Mouse (Mus musculus): ENCODE results near the gene Srl. TPM values are rescaled to one million over a fixed set of nuclear protein-coding genes. Genes with fewer than 3 reads are reported as not detected.

Srl gene
- polyA plus RNA-seq (2017; shearing (Covaris generic)) = 1 to 10 TPM in 1 of 2 experiments, under 1 TPM in 1; 0.58 to 1.7 TPM

DNA sequence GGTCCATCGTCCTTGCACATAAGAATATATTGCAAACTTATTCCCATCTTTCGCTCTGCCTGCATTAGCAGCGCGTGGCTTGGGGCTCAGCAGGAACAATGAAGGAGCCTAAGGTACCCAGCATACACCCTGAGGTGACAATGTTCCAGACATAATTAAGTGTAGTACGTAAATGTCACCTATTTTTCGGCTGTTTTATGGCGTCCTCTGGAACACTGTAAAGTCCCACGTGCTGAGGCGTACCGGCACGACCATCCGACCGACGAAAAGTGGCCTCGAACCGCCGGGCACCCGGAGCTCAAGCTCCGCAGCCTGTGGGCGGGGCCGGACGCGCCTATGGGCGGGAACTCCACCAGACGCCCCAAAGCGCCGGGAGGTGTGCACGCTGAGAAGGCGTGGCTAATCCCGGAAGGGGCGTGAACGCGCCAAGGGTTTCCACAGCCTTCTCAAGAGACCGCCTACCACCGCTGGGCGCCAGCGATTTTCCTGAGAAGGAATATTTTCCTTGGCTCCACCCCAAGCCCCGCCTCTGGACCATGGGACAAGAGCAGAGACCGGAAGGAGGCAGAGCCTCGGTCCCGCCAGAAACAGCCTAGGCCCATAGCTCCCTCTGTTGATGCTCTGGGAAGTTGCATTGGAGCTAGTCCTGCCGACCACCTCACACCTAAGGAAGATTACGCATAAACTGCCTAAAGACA, at the start of gene Srl:
Srl (minus strand) TSS at position 316 of the 698 bp plus-strand sequence.

DNA sequence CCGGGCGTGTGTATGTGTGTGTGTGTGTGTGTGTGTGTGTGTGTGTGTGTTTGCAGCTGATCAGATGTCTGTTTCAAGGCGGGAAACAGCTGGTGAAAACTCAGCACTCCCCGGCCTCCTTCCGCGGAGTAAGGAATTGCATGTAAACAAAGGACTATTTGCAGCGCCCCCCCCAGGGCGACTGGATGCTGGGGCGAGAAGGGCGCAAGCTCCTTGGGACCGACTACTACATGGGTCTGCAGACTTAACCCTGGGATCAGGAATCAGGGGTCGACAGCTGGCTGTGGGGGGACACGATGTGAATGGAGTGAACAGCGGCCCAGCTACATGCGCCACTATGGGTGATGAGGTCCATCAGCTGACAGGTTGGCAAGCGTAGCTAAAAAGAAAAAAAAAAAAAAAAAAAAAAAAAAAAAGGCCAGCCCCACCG, 18.1 kb upstream of the Srl start, which contains the start of gene Tfap4:
Tfap4 (minus strand) TSS at position 140 of the 430 bp plus-strand sequence.

Other genes with a start within 250 kb of the Srl start
- gene Adcy9, start 121.3 kb downstream of the Srl start, polyA plus RNA-seq (2017; shearing (Covaris generic)) = under 1 TPM; 0.29 to 0.54 TPM
- 1 to 10 TPM; 2.6 TPM for gene Tfap4, start 18.0 kb upstream of the Srl start, polyA plus RNA-seq (2017; shearing (Covaris generic))
- gene Glis2, start 52.9 kb upstream of the Srl start, polyA plus RNA-seq (2017; shearing (Covaris generic)) = 1 to 10 TPM in 1 of 2 experiments, under 1 TPM in 1; 0.94 to 6.1 TPM
- 10 to 100 TPM; 10.7 to 17.1 TPM for gene Pam16, start 83.2 kb upstream of the Srl start, polyA plus RNA-seq (2017; shearing (Covaris generic))
- gene Vasn, start 98.1 kb upstream of the Srl start, polyA plus RNA-seq (2017; shearing (Covaris generic)) = under 1 TPM; 0.21 to 0.58 TPM
- gene Dnaja3, start 98.2 kb upstream of the Srl start, polyA plus RNA-seq (2017; shearing (Covaris generic)) = 10 to 100 TPM; 47.0 to 67.0 TPM
- gene Coro7, start 138.0 kb upstream of the Srl start, polyA plus RNA-seq (2017; shearing (Covaris generic)) = 100 to 1,000 TPM; 129 to 145 TPM
- 10 to 100 TPM in 1 of 2 experiments, 1 to 10 TPM in 1; 5.6 to 10.7 TPM for gene Nmral1, start 177.5 kb upstream of the Srl start, polyA plus RNA-seq (2017; shearing (Covaris generic))
- gene Hmox2, start 184.5 kb upstream of the Srl start, polyA plus RNA-seq (2017; shearing (Covaris generic)) = 10 to 100 TPM; 79.9 to 84.3 TPM
- gene Cdip1, start 248.5 kb upstream of the Srl start, polyA plus RNA-seq (2017; shearing (Covaris generic)) = 10 to 100 TPM; 32.1 to 43.5 TPM